Mouse (Mus musculus) erythroblast, embryonic 14.5 days (primary cell): ENCODE data around the gene Ypel4.

Experiments
- GATA1 ChIP-seq: IDR thresholded peaks from 2 replicates; pipeline ENCODE4 v1.6.1; 2012; ENCODE audit warnings: low read length, inconsistent platforms, mixed read lengths
- TAL1 ChIP-seq: IDR thresholded peaks from 3 replicates; pipeline ENCODE4 v1.6.1; 2012; ENCODE audit warnings: low read length, inconsistent platforms, mixed read lengths

DNA sequence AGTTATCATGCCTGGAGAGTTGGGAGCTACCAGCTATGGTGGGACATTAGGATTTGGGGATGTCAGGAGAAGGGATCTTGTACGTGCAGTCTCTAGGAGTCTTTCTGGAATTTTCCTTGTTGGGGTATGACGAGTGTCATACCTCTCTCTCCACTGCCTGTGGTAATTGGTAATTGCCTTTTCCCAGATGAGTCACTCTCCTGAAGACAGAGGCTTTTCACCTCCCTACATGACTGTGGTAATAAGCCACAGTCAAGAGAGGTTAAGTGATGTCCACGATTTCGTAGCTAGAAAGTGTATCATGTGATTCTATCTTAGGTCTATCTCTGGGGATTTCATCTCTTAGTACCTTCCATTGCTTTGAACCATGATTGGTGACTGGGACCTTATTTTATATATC is 38.6 kb downstream of the Ypel4 start:
- no peak for TF ChIP-seq GATA1
- no peak for TF ChIP-seq TAL1
